Mouse (Mus musculus): Measurements from ENCODE around the gene Plac8. TPM values are rescaled to one million over a fixed set of nuclear protein-coding genes. Genes with fewer than 3 reads are reported as not detected.
A peak's percentile ranks its signal among the peaks of the same experiment; 100 is the strongest.

Plac8 gene
- polyA plus RNA-seq, 1 experiment from 2014 or later, result 1.4 TPM

GRCm38 (mm10) chr5:100523331-100523730, 48.7 kb downstream of the Plac8 start:
- peaks cover 25% of the 10 kb centered on the region for H3K36me3 ChIP-seq (replicated peaks; ENCODE audit: control insufficient read depth, insufficient read depth)
- 100% methylated on average over 1 of the region's 1 CpGs for WGBS
- H3K4me1 ChIP-seq (replicated peaks; ENCODE audit: control insufficient read depth, insufficient read depth, low read length), result peaks cover 18% of the 10 kb centered on the region
- ATAC-seq (ENCODE audit: low FRiP score) (no peak), DNase-seq (ENCODE audit: low spot score) (no peak)
- H3K27ac ChIP-seq, result no peak overlapping the region
- H3K4me2 ChIP-seq (replicated peaks), result no peak overlapping the region
- H3K9me3 ChIP-seq (ENCODE audit: control insufficient read depth, low read length), result no peaks in the 10 kb centered on the region
- H3K9ac ChIP-seq, result no peak overlapping the region
- no peak overlapping the region for H3K4me3 ChIP-seq (replicated peaks; ENCODE audit: low read length)
- no peaks in the 10 kb centered on the region for H3K27me3 ChIP-seq (ENCODE audit: control insufficient read depth, insufficient read depth, low read length)

- Histone ChIP-seq H3K4me3 (replicated peaks; ENCODE audit: low read length) (no peak overlapping the region), H3K27me3 (ENCODE audit: control insufficient read depth, insufficient read depth, low read length) (no peaks in the 10 kb centered on the region), H3K9ac (no peak overlapping the region), H3K4me1 (replicated peaks; ENCODE audit: control insufficient read depth, insufficient read depth, low read length) (peaks cover 23% of the 10 kb centered on the region), H3K36me3 (replicated peaks; ENCODE audit: control insufficient read depth, insufficient read depth) (peaks cover 11% of the 10 kb centered on the region; the same call in 1 of the 2 replicates), H3K9me3 (ENCODE audit: control insufficient read depth, low read length) (no peaks in the 10 kb centered on the region), H3K27ac (no peak overlapping the region), H3K4me2 (replicated peaks) (peak overlapping the region; percentile 15; the same call in 1 of the 2 replicates)
- ATAC-seq (ENCODE audit: low FRiP score), result no peak
- WGBS, result 94% methylated on average over 2 of the region's 2 CpGs
- DNase-seq (ENCODE audit: low spot score), result no peak
These were observed 51.8 kb downstream of the Plac8 start for GRCm38 (mm10) chr5:100520223-100520622.

GRCm38 (mm10) chr5:100519027-100519411, 53.0 kb downstream of the Plac8 start:
- Histone ChIP-seq H3K9ac (peak overlapping the region; percentile 83), H3K4me2 (replicated peaks) (peak overlapping the region; percentile 89), H3K27ac (peak overlapping the region; percentile 84; the same call in 1 of the 2 replicates), H3K9me3 (ENCODE audit: control insufficient read depth, low read length) (no peaks in the 10 kb centered on the region), H3K4me3 (replicated peaks; ENCODE audit: low read length) (peak overlapping the region; percentile 79), H3K36me3 (replicated peaks; ENCODE audit: control insufficient read depth, insufficient read depth) (peaks cover 11% of the 10 kb centered on the region; the same call in 1 of the 2 replicates), H3K4me1 (replicated peaks; ENCODE audit: control insufficient read depth, insufficient read depth, low read length) (peaks cover 23% of the 10 kb centered on the region), H3K27me3 (ENCODE audit: control insufficient read depth, insufficient read depth, low read length) (no peaks in the 10 kb centered on the region)
- WGBS, result 12% methylated on average over 5 of the region's 5 CpGs
- no peak for DNase-seq (ENCODE audit: low spot score)
- no peak for ATAC-seq (ENCODE audit: low FRiP score)

DNA sequence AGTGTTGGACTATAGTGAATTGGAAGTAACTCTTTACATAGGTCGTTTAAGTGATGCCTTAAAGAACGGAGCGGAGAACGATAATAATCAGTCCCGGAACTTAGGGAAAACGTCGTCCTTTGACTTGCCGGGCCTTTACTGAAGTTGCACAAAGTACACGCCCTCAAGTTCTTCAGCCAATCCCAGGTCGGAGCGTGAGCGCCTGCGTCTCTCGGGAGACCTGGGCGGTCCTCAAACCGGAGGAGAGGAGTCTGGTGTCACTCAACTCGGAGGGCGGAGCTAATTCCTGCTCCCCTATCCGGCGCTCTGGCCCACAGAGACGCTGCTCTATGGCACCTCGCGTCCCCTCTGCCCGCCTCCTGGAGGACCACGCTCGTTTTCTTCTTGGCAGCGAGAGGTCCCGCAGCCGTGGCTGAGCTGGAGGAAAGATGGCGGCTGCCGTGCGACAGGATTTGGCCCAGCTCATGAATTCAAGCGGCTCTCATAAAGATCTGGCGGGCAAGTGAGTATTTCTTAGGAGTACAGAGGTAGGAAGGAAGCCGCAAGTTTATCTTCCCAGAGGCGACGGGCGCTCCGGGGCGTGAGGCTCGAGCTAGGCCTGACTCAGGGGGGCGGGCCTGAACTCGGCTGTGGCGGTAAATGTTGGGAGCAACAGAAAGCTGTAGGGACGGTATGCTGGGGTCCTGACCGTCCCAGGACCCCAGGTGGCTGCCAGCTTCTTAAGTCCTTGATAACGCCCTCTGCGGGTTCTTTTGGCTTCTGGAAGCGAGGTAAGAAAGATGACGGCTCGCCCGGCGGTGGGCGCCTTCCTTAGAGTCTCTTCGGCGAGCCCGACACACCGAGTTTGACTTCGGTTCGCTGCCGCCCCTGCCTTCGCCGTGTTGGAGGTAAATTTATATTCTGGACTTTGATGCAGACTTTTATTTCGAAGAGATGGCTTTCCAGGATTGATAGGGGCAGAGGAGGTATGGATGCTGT, 53.7 kb downstream of the Plac8 start, which contains the start of gene Cops4:
Gene Cops4, plus strand, starts transcription at position 261 of the 978 bp plus-strand sequence.
- under 1% methylated on average over 64 of the region's 64 CpGs for WGBS
- H3K27ac ChIP-seq, result peak within 1 kb of the TSS; percentile 84

GRCm38 (mm10) chr5:100512576-100512975, 59.5 kb downstream of the Plac8 start:
- Histone ChIP-seq H3K9ac (no peak overlapping the region), H3K27ac (no peak overlapping the region), H3K4me2 (replicated peaks) (no peak overlapping the region), H3K9me3 (ENCODE audit: control insufficient read depth, low read length) (no peaks in the 10 kb centered on the region), H3K4me1 (replicated peaks; ENCODE audit: control insufficient read depth, insufficient read depth, low read length) (peaks cover 4% of the 10 kb centered on the region), H3K27me3 (ENCODE audit: control insufficient read depth, insufficient read depth, low read length) (no peaks in the 10 kb centered on the region), H3K4me3 (replicated peaks; ENCODE audit: low read length) (no peak overlapping the region), H3K36me3 (replicated peaks; ENCODE audit: control insufficient read depth, insufficient read depth) (no peaks in the 10 kb centered on the region)
- ATAC-seq (ENCODE audit: low FRiP score) (no peak), DNase-seq (ENCODE audit: low spot score) (no peak)

More for the DNA sequence above, 53.7 kb downstream of the Plac8 start, which contains the start of gene Cops4:
- no peaks in the 10 kb centered on the region for H3K9me3 ChIP-seq (ENCODE audit: control insufficient read depth, low read length)
- no peaks in the 10 kb centered on the region for H3K27me3 ChIP-seq (ENCODE audit: control insufficient read depth, insufficient read depth, low read length)
- DNase-seq (ENCODE audit: low spot score), result peak; percentile 97
- peaks cover 23% of the 10 kb centered on the region for H3K4me1 ChIP-seq (replicated peaks; ENCODE audit: control insufficient read depth, insufficient read depth, low read length)
- H3K36me3 ChIP-seq (replicated peaks; ENCODE audit: control insufficient read depth, insufficient read depth), result peaks cover 11% of the 10 kb centered on the region; the same call in 1 of the 2 replicates
- peak within 1 kb of the TSS; percentile 83 for H3K9ac ChIP-seq
- H3K4me3 ChIP-seq (replicated peaks; ENCODE audit: low read length), result peak within 1 kb of the TSS; percentile 79
- peak within 1 kb of the TSS; percentile 89 for H3K4me2 ChIP-seq (replicated peaks)
- ATAC-seq (ENCODE audit: low FRiP score), result peak; percentile 100

DNA sequence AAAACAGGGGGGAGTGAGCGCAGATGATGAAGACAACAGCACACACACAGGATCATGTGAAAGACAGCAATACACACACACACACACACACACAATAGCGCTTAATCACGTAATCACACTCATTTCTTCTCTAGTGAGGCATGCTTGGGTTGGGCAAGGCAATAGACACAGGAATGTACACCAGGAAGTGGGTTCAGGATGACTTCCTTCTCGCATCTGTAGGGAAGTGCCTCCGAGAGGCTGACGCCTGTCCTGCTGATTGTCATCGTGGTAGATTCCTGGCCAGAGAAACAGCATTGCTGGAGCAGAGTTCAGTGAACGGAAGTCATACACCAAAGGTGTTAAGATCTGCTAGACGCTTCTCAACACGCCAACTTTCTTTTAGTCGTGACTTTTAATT, 62.8 kb downstream of the Plac8 start:
- H3K27me3 ChIP-seq (ENCODE audit: control insufficient read depth, insufficient read depth, low read length), result no peaks in the 10 kb centered on the region
- DNase-seq (ENCODE audit: low spot score), result no peak
- no peak overlapping the region for H3K9ac ChIP-seq
- no peak for ATAC-seq (ENCODE audit: low FRiP score)
- H3K4me1 ChIP-seq (replicated peaks; ENCODE audit: control insufficient read depth, insufficient read depth, low read length), result no peaks in the 10 kb centered on the region
- H3K27ac ChIP-seq, result no peak overlapping the region
- H3K4me2 ChIP-seq (replicated peaks), result no peak overlapping the region
- no peaks in the 10 kb centered on the region for H3K36me3 ChIP-seq (replicated peaks; ENCODE audit: control insufficient read depth, insufficient read depth)
- 83% methylated on average over 11 of the region's 11 CpGs for WGBS
- no peak overlapping the region for H3K4me3 ChIP-seq (replicated peaks; ENCODE audit: low read length)
- no peaks in the 10 kb centered on the region for H3K9me3 ChIP-seq (ENCODE audit: control insufficient read depth, low read length)

Other genes starting within 250 kb of the Plac8 start
- 84.8 and 91.0 TPM in 2 replicates for gene Sec31a, start 156.0 kb downstream of the Plac8 start, polyA plus RNA-seq (2014; fragmentation: Nextera tagmentation; extraction: Ambion mirVana)
- gene Lin54, start 71.6 kb downstream of the Plac8 start, polyA plus RNA-seq (2014; fragmentation: Nextera tagmentation; extraction: Ambion mirVana), result 9.0 and 9.9 TPM in 2 replicates
- gene Cops4, start 53.9 kb downstream of the Plac8 start, polyA plus RNA-seq (2014; fragmentation: Nextera tagmentation; extraction: Ambion mirVana), result 189 and 190 TPM in 2 replicates
- 58.3 and 63.4 TPM in 2 replicates for gene Coq2, start 102.9 kb upstream of the Plac8 start, polyA plus RNA-seq (2014; fragmentation: Nextera tagmentation; extraction: Ambion mirVana)
- 0.41 and 0.65 TPM in 2 replicates for gene Hpse, start 147.5 kb upstream of the Plac8 start, polyA plus RNA-seq (2014; fragmentation: Nextera tagmentation; extraction: Ambion mirVana)
- 20.1 and 23.8 TPM in 2 replicates for gene Helq, start 226.4 kb upstream of the Plac8 start, polyA plus RNA-seq (2014; fragmentation: Nextera tagmentation; extraction: Ambion mirVana)
- 142 and 160 TPM in 2 replicates for gene Mrps18c, start 226.4 kb upstream of the Plac8 start, polyA plus RNA-seq (2014; fragmentation: Nextera tagmentation; extraction: Ambion mirVana)
- gene Abraxas1, start 248.7 kb upstream of the Plac8 start, polyA plus RNA-seq (2014; fragmentation: Nextera tagmentation; extraction: Ambion mirVana), result 11.4 and 14.9 TPM in 2 replicates